Mouse (Mus musculus) hindbrain, postnatal 0 days (tissue): ENCODE data around the gene Tvp23a. TPM values are rescaled to one million over a fixed set of nuclear protein-coding genes. Genes with fewer than 3 reads are reported as not detected.
A peak's percentile ranks its signal among the peaks of the same experiment; 100 is the strongest.

Source experiments
- ATAC-seq: fragments of 200-750 bp; cut with Nextera tagmentation; 2 replicates; pipeline ENCODE4 v1.8.0; 2017; ENCODE audit warnings: mild to moderate bottlenecking, moderate TSS enrichment, moderate library complexity
- DNase-seq: peaks from one replicate; pipeline ENCODE4 v3.0.0-alpha.2; 2015; ENCODE audit warnings: low spot score
- H3K27ac ChIP-seq: fragments of 300-500 bp; sonication (generic); 2 replicates; pipeline ENCODE4 v1.5.1; 2014; ENCODE audit warnings: mild to moderate bottlenecking
- H3K27me3 ChIP-seq: fragments of 300-500 bp; sonication (generic); 2 replicates; pipeline ENCODE4 v1.6.1; 2014; ENCODE audit warnings: low read length, mixed read lengths; ENCODE audit not compliant: insufficient read depth
- H3K36me3 ChIP-seq: fragments of 300-500 bp; sonication (generic); 2 replicates; pipeline ENCODE4 v1.6.1; 2014; ENCODE audit warnings: low read length, mixed read lengths; ENCODE audit not compliant: insufficient read depth
- H3K4me1 ChIP-seq: fragments of 300-500 bp; sonication (generic); 2 replicates; pipeline ENCODE4 v1.6.1; 2014; ENCODE audit warnings: antibody characterized with exemption, low read length, mixed read lengths; ENCODE audit not compliant: insufficient read depth
- H3K4me2 ChIP-seq: fragments of 300-500 bp; sonication (generic); 2 replicates; pipeline ENCODE4 v1.6.1; 2014; ENCODE audit warnings: low read depth, mild to moderate bottlenecking, low read length, moderate library complexity, mixed read lengths
- H3K4me3 ChIP-seq: fragments of 300-500 bp; sonication (generic); 2 replicates; pipeline ENCODE4 v1.5.1; 2014; ENCODE audit warnings: low read length
- H3K9ac ChIP-seq: fragments of 300-500 bp; sonication (generic); replicated peaks from 2 replicates; pipeline ENCODE4 v1.6.1; 2014; ENCODE audit warnings: mild to moderate bottlenecking, low read length, moderate library complexity, mixed read lengths
- H3K9me3 ChIP-seq: fragments of 300-500 bp; sonication (generic); 2 replicates; pipeline ENCODE4 v1.6.1; 2016; ENCODE audit warnings: low read length, mixed read lengths
- CTCF ChIP-seq: IDR thresholded peaks from 2 replicates; pipeline ENCODE4 v1.5.1; 2016; ENCODE audit warnings: antibody characterized with exemption, control low read depth, low read depth
- WGBS: fragments of 180-500 bp; shearing (Covaris S2); extraction: QIAGEN DNeasy Blood & Tissue Kit; methylation state at CpG from one replicate; pipeline ENCODE4 v1.1.7; 2014; 5-methylcytosine and 5-hydroxymethylcytosine counted together
- polyA plus RNA-seq: library from polyadenylated mRNA; unstranded; fragments of >200 nt; fragmentation: Nextera tagmentation; extraction: Ambion mirVana; gene quantifications from 2 replicates; pipeline ENCODE4 v1.2.1, GENCODE M21; 2015
- total RNA-seq: library from RNA; depleted of rRNA; stranded (reverse); fragments of >200 nt; gene quantifications from 2 replicates; pipeline ENCODE4 v1.2.3, GENCODE M21; 2014; rRNA removed

Tvp23a gene
- 58.2 and 75.5 TPM in 2 replicates for total RNA-seq
- polyA plus RNA-seq, result 36.9 and 38.5 TPM in 2 replicates

DNA sequence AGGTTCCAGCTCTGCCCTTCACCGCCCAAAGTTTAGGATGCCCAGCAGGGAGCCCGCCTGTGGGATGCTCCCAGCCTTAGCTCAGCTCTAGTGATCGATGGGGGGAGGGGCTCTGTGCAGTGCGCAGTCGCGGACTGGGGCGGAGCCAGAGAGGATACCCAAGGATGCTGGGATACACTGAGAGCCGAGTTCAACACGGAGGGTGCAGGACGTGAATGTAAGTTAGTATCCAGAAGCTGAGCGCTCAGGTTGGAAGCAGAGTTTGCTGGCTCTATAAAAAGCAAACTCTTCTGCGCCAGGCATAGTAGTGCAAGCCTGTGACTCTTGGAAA is at the start of gene Tvp23a:
TSS of gene Tvp23a (minus strand) at position 99 of the 331 bp plus-strand sequence.
- Histone ChIP-seq H3K27me3 (no peaks in the 10 kb centered on the region), H3K9ac (peak within 1 kb of the TSS; percentile 61), H3K4me2 (peak within 1 kb of the TSS; percentile 70), H3K36me3 (no peaks in the 10 kb centered on the region), H3K4me1 (peaks cover 19% of the 10 kb centered on the region), H3K4me3 (peak within 1 kb of the TSS; percentile 54), H3K27ac (peak within 1 kb of the TSS; percentile 71), H3K9me3 (no peaks in the 10 kb centered on the region)
- 2% methylated on average over 12 of the region's 12 CpGs for WGBS
- ATAC-seq, result peak; percentile 96
- no peak; the same call in 1 of the 2 replicates for TF ChIP-seq CTCF
- DNase-seq, result peak; percentile 94

DNA sequence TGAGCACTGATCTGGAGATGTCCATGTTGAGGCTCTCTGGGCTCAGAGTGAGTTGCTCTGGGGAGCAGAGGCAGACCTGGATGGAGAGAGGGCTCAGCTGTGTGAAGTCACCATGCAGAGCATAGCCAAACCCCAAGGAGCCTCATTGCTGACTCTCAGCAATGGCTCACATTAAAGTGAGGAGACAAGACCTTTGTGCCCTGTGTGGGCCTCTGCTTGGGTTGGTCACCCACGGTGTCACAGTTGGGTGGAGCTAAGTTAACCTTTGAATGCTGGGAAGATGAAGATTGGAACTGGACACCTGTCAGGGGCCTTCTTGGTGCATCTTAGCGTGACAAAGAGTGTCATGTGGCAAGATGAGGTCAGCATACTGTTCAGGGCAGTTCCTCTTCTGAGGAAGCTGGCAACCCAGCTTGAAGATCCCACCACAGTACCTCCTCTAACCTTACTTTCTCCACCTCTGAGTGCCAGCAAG is 48.7 kb upstream of the Tvp23a start:
- no peaks in the 10 kb centered on the region for H3K36me3 ChIP-seq
- 66% methylated on average over 2 of the region's 2 CpGs for WGBS
- no peak for TF ChIP-seq CTCF

DNA sequence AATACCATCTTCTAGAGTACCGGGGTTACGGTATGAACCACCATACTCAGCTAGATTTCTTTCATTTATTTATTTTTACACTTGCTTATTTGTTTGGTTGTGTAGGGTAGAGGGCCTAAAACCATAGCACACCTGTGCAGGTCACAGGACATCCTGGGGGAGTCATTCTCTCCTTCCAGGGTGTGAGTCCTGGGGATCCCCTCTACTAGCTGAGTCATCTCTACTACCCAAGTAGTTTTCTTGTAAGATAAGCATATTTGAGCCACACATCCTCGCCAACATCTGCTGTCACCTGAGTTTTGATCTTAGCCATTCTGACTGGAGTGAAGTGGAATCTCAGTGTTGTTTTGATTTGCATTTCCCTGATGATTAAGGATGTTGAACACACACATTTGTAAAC is 45.4 kb upstream of the Tvp23a start:
- H3K4me2 ChIP-seq, result no peak overlapping the region
- H3K27me3 ChIP-seq, result 0 out of 2 replicates have a peak, but pooled peaks cover 8% of the 10 kb centered on the region
- no peaks in the 10 kb centered on the region for H3K9me3 ChIP-seq
- 86% methylated on average over 3 of the region's 3 CpGs for WGBS
- H3K36me3 ChIP-seq, result no peaks in the 10 kb centered on the region
- ATAC-seq (no peak), DNase-seq (no peak)
- H3K9ac ChIP-seq, result no peak overlapping the region
- 0 out of 2 replicates have a peak, but pooled peaks cover 4% of the 10 kb centered on the region for H3K4me1 ChIP-seq
- TF ChIP-seq CTCF, result no peak
- H3K27ac ChIP-seq, result no peak overlapping the region
- H3K4me3 ChIP-seq, result no peak overlapping the region

More for the DNA sequence above, 48.7 kb upstream of the Tvp23a start:
- no peak for ATAC-seq
- no peak overlapping the region for H3K4me2 ChIP-seq
- H3K4me3 ChIP-seq, result no peak overlapping the region
- H3K27me3 ChIP-seq, result no peaks in the 10 kb centered on the region
- no peak for DNase-seq
- no peak overlapping the region for H3K27ac ChIP-seq
- no peaks in the 10 kb centered on the region for H3K9me3 ChIP-seq
- H3K9ac ChIP-seq, result no peak overlapping the region
- H3K4me1 ChIP-seq, result no peaks in the 10 kb centered on the region

DNA sequence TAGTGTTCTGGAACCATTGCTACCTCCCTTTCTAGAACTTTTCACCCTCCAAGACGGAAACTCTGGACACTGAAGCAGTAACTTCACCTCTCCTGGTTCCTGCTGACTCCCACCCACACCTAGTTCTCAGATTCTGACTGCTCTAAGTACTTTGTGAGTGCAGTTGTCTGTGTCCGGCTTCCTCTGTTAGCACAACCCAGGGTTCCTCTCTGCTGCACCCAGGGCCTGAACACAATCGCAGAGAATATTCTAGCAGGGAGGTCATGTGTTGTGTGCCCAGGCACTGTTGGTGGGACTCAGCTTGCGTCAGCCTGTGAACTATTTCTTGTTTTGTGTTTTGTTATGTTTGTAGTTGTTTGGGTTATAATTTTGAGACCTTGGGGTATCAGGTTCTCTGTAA is 44.6 kb upstream of the Tvp23a start:
- Histone ChIP-seq H3K4me1 (0 out of 2 replicates have a peak, but pooled peaks cover 4% of the 10 kb centered on the region), H3K9ac (no peak overlapping the region), H3K9me3 (no peaks in the 10 kb centered on the region), H3K4me2 (no peak overlapping the region), H3K36me3 (no peaks in the 10 kb centered on the region), H3K27me3 (0 out of 2 replicates have a peak, but pooled peaks cover 8% of the 10 kb centered on the region), H3K4me3 (no peak overlapping the region), H3K27ac (no peak overlapping the region)
- WGBS, result 85% methylated on average over 4 of the region's 4 CpGs
- DNase-seq (no peak), ATAC-seq (no peak)
- no peak for TF ChIP-seq CTCF

DNA sequence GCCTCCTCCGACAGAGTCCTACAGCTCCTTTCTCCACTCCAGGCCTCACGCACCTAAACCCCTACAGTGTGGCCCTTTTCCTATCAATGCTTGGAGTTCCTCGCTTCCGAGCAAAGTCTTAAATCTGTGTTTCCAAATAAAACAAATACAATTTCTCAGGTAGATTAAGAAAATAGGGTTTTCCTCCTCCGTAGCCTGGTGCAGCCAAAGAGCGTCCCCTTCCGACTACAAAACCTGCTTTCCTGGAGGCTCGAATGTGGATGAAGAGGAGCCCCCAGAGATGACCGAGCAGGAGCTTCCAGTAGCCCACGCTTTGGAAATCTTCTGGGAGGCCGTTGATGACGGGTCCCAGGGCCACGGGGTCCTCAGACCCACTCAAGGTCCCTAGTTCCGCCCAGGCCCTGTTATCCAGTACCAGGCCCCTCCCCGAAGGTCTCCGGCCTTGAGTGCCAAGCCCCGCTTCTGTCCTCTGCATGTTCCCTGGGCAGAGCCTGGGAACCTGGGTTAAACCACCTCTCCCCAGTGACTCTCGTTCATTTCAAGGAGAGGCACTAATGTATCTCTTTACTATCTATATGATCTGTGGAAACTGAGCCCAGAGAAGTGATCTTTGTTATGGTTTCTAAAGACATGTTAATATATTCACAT is 43.5 kb upstream of the Tvp23a start:
- H3K27me3 ChIP-seq, result 0 out of 2 replicates have a peak, but pooled peaks cover 8% of the 10 kb centered on the region
- no peaks in the 10 kb centered on the region for H3K36me3 ChIP-seq
- TF ChIP-seq CTCF, result no peak
- no peaks in the 10 kb centered on the region for H3K9me3 ChIP-seq
- DNase-seq (no peak), ATAC-seq (no peak)
- H3K4me1 ChIP-seq, result 0 out of 2 replicates have a peak, but pooled peaks cover 4% of the 10 kb centered on the region
- WGBS, result 87% methylated on average over 18 of the region's 18 CpGs
- H3K4me3 ChIP-seq, result no peak overlapping the region
- no peak overlapping the region for H3K4me2 ChIP-seq
- no peak overlapping the region for H3K9ac ChIP-seq
- no peak overlapping the region for H3K27ac ChIP-seq

DNA sequence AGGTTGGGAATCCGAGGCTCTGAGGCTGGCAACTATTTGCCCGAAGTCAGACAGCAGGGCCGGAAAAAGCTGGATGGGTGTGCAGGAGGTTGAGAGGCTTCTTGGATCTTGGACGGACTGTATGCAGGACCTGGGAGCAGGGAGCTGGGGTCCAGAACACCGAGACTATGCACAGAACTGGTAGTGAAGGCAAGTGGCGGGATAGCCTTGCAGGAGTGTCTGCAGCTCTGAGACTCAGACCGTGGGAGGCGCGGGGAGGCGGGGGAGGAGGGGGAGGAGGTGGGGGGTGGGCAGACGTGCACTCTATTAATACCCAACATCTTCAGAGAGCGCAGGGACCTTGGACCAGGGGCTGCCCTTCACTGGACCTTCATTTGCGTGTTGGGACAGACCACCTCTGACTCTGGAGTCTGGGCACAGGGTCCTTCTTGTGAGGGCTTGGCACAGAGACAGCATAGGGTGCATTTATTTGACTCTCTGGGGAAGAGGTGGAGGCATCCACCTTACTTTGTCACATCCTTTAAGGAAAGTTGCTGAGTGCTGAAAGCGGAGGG is 42.8 kb upstream of the Tvp23a start:
- Histone ChIP-seq H3K36me3 (no peaks in the 10 kb centered on the region), H3K9ac (no peak overlapping the region), H3K4me2 (peak overlapping the region; percentile 40; the same call in 1 of the 2 replicates), H3K27ac (no peak overlapping the region), H3K9me3 (no peaks in the 10 kb centered on the region), H3K27me3 (0 out of 2 replicates have a peak, but pooled peaks cover 8% of the 10 kb centered on the region), H3K4me1 (0 out of 2 replicates have a peak, but pooled peaks cover 4% of the 10 kb centered on the region), H3K4me3 (peak overlapping the region; percentile 7; the same call in 1 of the 2 replicates)
- WGBS, result 20% methylated on average over 14 of the region's 14 CpGs
- ATAC-seq (no peak), DNase-seq (no peak)
- no peak for TF ChIP-seq CTCF
